Mouse (Mus musculus): Measurements from ENCODE around the gene Mcam. TPM values are rescaled to one million over a fixed set of nuclear protein-coding genes. Genes with fewer than 3 reads are reported as not detected.
A peak's percentile ranks its signal among the peaks of the same experiment; 100 is the strongest.
"Not testable (repeated sequence)": the region's sequence is repeated elsewhere in the genome, so short reads cannot be mapped to it uniquely, and the experiment has no call there.

Mcam gene
- polyA plus RNA-seq, 1 experiment from 2014 or later = 4.4 TPM

DNA sequence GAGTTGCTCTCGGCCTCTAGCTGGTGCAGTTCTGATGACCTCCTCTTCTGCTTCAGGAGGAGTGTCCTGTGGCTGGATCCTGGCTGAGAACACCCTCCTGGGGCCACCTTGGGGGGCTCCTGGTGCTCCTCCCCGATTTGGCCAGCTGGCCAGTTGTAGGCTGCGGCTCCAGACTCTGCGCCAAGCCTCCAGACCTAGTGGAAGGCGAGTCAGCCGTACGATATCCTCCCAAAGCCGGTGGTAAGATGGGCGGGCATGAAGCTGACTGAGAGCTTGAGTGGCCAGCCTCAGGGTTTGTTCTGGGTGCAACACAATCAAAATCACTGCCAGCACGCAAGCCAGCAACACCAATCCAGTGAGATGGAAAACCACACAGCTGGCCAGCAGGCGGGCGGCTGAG, 22.4 kb upstream of the Mcam start:
- Histone ChIP-seq H3K4me3 (replicated peaks) (peak overlapping the region; percentile 74), H3K36me3 (replicated peaks) (peaks cover 35% of the 10 kb centered on the region), H3K4me2 (peak overlapping the region; percentile 69), H3K4me1 (replicated peaks) (peaks cover 55% of the 10 kb centered on the region)
- H3K9ac ChIP-seq; H3K27ac ChIP-seq (replicated peaks); H3K9me3 ChIP-seq (replicated peaks); ATAC-seq (ENCODE audit: insufficient read depth); H3K27me3 ChIP-seq: not testable (repeated sequence)
- 77% methylated on average over 10 of the region's 12 CpGs for WGBS (ENCODE audit: insufficient replicate concordance)

DNA sequence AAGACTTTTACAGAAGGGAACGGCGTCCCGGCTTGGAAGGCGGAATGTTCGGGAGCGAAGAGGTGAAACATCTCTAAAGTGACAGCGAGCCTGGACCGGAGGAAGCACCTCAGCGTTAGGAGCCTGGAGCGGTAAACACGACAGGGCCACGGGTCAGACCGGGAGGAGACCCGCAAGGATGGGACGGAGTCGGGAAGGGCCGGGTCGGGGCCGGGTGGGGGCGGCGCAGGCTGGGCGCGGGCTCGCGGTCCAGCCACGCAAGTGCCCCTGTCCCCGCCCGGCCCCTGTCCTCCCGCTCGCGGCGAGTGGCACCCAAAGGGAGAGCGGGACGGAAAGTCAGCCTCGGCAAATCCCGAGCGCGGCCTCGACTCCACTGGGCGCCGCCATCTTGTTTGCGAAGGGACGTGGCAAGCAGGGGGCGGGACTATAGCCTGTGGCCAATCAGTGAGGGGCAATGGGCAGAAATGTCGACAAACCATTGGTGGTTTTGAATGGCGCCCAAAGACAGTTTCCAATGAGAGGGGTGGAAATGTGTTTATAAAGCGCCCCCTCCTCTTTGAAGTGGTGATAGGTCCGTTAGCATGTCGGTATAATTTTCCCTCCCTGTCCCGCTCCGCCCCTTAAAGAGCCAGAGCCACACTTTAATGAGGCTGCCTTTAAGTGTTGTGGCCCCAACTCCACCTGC, 21.0 kb upstream of the Mcam start, which contains the start of the genes Gm49380 and Rnf26:
Gene Gm49380 (minus strand): TSS at position 396 of the 685 bp plus-strand sequence.
Gene Rnf26 (minus strand): TSS at position 413 of the 685 bp plus-strand sequence.
- 1% methylated on average over 51 of the region's 51 CpGs for WGBS (ENCODE audit: insufficient replicate concordance)
- Histone ChIP-seq H3K27ac (replicated peaks) (peak within 1 kb of the TSS; percentile 81), H3K27me3 (no peaks in the 10 kb centered on the region), H3K9me3 (replicated peaks) (no peaks in the 10 kb centered on the region), H3K36me3 (replicated peaks) (peaks cover 23% of the 10 kb centered on the region), H3K9ac (peak within 1 kb of the TSS; percentile 90), H3K4me1 (replicated peaks) (peaks cover 43% of the 10 kb centered on the region), H3K4me3 (replicated peaks) (peak within 1 kb of the TSS; percentile 74), H3K4me2 (peak within 1 kb of the TSS; percentile 70)
- ATAC-seq (ENCODE audit: insufficient read depth) = peak; percentile 92

DNA sequence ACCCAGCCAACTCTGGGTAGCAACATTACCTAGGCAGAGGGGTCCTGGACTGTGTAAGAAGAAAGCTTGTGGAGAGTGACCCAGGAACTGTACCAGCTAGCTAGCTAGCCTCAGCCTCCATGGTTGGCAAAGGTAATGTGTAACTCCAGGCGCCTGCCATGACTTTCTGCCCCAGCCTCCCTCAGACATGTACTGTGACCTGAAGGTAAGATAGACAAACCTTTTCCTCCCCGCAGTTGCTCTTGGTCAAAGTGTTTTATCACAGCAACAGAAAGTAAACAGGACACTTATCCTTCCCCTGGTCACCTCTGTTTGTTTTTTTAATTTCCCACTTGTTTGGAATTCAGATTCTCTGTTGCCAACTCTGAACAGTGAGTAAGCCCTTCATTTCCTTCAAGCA, 19.8 kb upstream of the Mcam start:
- Histone ChIP-seq H3K4me1 (replicated peaks) (peaks cover 31% of the 10 kb centered on the region), H3K27me3 (no peaks in the 10 kb centered on the region), H3K9ac (no peak overlapping the region), H3K4me2 (peak overlapping the region; percentile 70; the same call in 1 of the 2 replicates), H3K4me3 (replicated peaks) (no peak overlapping the region), H3K27ac (replicated peaks) (peak overlapping the region; percentile 55; the same call in 1 of the 2 replicates), H3K36me3 (replicated peaks) (peaks cover 12% of the 10 kb centered on the region), H3K9me3 (replicated peaks) (no peaks in the 10 kb centered on the region)
- no peak for ATAC-seq (ENCODE audit: insufficient read depth)
- WGBS (ENCODE audit: insufficient replicate concordance) = 62% methylated on average over 2 of the region's 2 CpGs

DNA sequence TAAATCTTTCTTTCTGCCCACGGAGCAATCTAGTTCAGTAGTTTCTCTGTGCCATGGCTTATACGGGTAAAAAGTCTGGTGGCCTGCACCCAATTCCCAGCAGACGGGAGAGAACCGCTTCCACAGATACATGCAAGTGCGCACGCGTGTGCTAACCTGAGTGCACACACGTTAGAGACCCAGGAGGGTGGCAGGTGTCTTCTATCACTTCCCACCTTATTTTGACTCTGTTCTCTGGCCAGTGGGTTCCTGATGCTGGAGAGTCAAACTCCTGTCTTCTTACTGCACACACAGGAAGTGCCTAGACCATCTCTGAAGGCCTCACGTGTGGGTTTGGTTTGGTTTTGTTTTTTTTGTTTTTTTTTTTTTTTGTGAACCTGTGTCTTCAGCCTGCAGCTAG, 18.7 kb upstream of the Mcam start:
- no peak overlapping the region for H3K4me3 ChIP-seq (replicated peaks)
- no peaks in the 10 kb centered on the region for H3K9me3 ChIP-seq (replicated peaks)
- H3K4me2 ChIP-seq = no peak overlapping the region
- H3K9ac ChIP-seq = no peak overlapping the region
- H3K27me3 ChIP-seq = no peaks in the 10 kb centered on the region
- H3K27ac ChIP-seq (replicated peaks) = no peak overlapping the region
- peaks cover under 1% of the 10 kb centered on the region; the same call in 1 of the 2 replicates for H3K36me3 ChIP-seq (replicated peaks)
- ATAC-seq (ENCODE audit: insufficient read depth) = no peak
- WGBS (ENCODE audit: insufficient replicate concordance) = 77% methylated on average over 9 of the region's 9 CpGs
- H3K4me1 ChIP-seq (replicated peaks) = peaks cover 20% of the 10 kb centered on the region

DNA sequence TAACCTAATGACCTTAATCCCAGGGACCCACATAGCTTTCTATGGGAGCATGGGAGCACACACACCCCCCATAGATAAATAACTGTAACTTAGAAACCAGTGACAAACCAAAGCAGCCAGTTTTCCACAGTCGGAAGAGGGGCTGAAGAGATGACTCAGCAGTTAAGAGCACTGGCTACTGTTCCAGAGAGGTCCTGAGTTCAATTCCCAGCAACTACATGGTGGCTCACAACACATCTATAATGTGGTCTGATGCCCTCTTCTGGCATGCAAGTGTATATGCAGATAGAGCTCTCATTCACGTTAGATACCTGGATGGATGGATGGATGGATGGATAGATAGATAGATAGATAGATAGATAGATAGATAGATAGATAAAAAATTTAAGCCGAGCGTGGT, 18.1 kb upstream of the Mcam start:
- no peak overlapping the region for H3K4me3 ChIP-seq (replicated peaks)
- H3K27ac ChIP-seq (replicated peaks) = no peak overlapping the region
- no peak overlapping the region for H3K4me2 ChIP-seq
- peaks cover 16% of the 10 kb centered on the region for H3K4me1 ChIP-seq (replicated peaks)
- H3K9ac ChIP-seq = no peak overlapping the region
- H3K9me3 ChIP-seq (replicated peaks) = no peaks in the 10 kb centered on the region
- 66% methylated on average over 4 of the region's 4 CpGs for WGBS (ENCODE audit: insufficient replicate concordance)
- H3K27me3 ChIP-seq = no peaks in the 10 kb centered on the region
- ATAC-seq (ENCODE audit: insufficient read depth) = no peak
- no peaks in the 10 kb centered on the region for H3K36me3 ChIP-seq (replicated peaks)

- peaks cover 9% of the 10 kb centered on the region for H3K4me1 ChIP-seq (replicated peaks)
- no peak overlapping the region for H3K4me2 ChIP-seq
- H3K9me3 ChIP-seq (replicated peaks) = no peaks in the 10 kb centered on the region
- no peaks in the 10 kb centered on the region for H3K36me3 ChIP-seq (replicated peaks)
- WGBS (ENCODE audit: insufficient replicate concordance) = 38% methylated on average over 5 of the region's 5 CpGs
- H3K4me3 ChIP-seq (replicated peaks) = no peak overlapping the region
- ATAC-seq (ENCODE audit: insufficient read depth) = no peak
- H3K27ac ChIP-seq (replicated peaks) = no peak overlapping the region
- H3K27me3 ChIP-seq = no peaks in the 10 kb centered on the region
- H3K9ac ChIP-seq = no peak overlapping the region
Observed at GRCm38 (mm10) chr9:44119011-44119410, 15.3 kb upstream of the Mcam start.

- no peak overlapping the region for H3K4me2 ChIP-seq
- 64% methylated on average over 8 of the region's 8 CpGs for WGBS (ENCODE audit: insufficient replicate concordance)
- no peak overlapping the region for H3K4me3 ChIP-seq (replicated peaks)
- no peaks in the 10 kb centered on the region for H3K27me3 ChIP-seq
- H3K9me3 ChIP-seq (replicated peaks) = no peaks in the 10 kb centered on the region
- no peaks in the 10 kb centered on the region for H3K36me3 ChIP-seq (replicated peaks)
- no peak for ATAC-seq (ENCODE audit: insufficient read depth)
- no peak overlapping the region for H3K27ac ChIP-seq (replicated peaks)
- H3K9ac ChIP-seq = no peak overlapping the region
- H3K4me1 ChIP-seq (replicated peaks) = no peaks in the 10 kb centered on the region
Observed at GRCm38 (mm10) chr9:44119948-44120465, 14.3 kb upstream of the Mcam start.

DNA sequence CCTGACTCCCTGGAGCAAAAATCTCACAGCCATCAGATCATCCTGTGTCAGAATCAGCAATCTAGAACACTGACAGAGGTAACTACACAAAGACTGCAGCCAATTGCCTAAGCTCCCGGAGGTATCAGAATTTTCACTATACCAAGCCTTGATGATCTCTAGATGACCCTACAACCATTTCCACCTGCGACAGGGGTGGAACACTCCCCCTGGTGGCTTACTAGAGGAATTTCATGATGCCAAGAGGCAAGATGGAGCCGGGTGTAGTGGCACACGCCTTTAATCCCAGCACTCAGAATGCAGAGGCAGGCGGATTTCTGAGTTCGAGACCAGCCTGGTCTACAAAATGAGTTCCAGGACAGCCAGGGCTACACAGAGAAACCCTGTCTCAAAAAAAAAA, 10.0 kb upstream of the Mcam start:
- 64% methylated on average over 6 of the region's 6 CpGs for WGBS (ENCODE audit: insufficient replicate concordance)
- Histone ChIP-seq H3K36me3 (replicated peaks) (no peaks in the 10 kb centered on the region), H3K27ac (replicated peaks) (no peak overlapping the region), H3K9ac (no peak overlapping the region), H3K4me3 (replicated peaks) (no peak overlapping the region), H3K9me3 (replicated peaks) (no peaks in the 10 kb centered on the region), H3K4me1 (replicated peaks) (peaks cover 13% of the 10 kb centered on the region), H3K27me3 (peaks cover 16% of the 10 kb centered on the region), H3K4me2 (no peak overlapping the region)
- no peak for ATAC-seq (ENCODE audit: insufficient read depth)

DNA sequence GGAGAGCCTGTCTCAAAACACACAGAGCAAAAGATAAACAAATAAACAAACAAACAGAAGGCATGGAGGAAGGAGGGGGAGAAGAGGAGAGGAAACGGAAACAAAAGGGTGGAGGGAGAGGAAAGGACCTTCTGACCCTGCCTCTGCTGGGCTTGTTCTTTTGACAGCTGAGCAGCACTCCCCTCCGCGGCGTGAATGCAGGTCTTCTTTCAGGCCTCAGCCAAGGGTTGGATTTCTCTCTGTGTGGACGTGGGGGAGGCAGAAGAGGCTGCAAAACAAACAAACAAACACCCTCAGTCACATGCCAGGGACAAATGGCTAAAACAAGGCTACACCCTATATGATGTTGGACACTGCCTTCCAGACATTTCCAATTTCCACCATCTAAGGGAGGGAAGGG, 9.2 kb upstream of the Mcam start:
- H3K9me3 ChIP-seq (replicated peaks) = no peaks in the 10 kb centered on the region
- H3K36me3 ChIP-seq (replicated peaks) = no peaks in the 10 kb centered on the region
- no peak overlapping the region for H3K4me2 ChIP-seq
- no peak overlapping the region for H3K4me3 ChIP-seq (replicated peaks)
- no peak overlapping the region for H3K9ac ChIP-seq
- H3K27ac ChIP-seq (replicated peaks) = no peak overlapping the region
- H3K4me1 ChIP-seq (replicated peaks) = peaks cover 19% of the 10 kb centered on the region
- no peak for ATAC-seq (ENCODE audit: insufficient read depth)
- peaks cover 23% of the 10 kb centered on the region for H3K27me3 ChIP-seq
- WGBS (ENCODE audit: insufficient replicate concordance) = 62% methylated on average over 5 of the region's 5 CpGs

GRCm38 (mm10) chr9:44125546-44126428, 8.5 kb upstream of the Mcam start:
- no peaks in the 10 kb centered on the region for H3K9me3 ChIP-seq (replicated peaks)
- H3K4me3 ChIP-seq (replicated peaks) = no peak overlapping the region
- H3K9ac ChIP-seq = no peak overlapping the region
- no peak overlapping the region for H3K27ac ChIP-seq (replicated peaks)
- peaks cover 25% of the 10 kb centered on the region for H3K4me1 ChIP-seq (replicated peaks)
- H3K27me3 ChIP-seq = peaks cover 31% of the 10 kb centered on the region
- WGBS (ENCODE audit: insufficient replicate concordance) = 29% methylated on average over 18 of the region's 18 CpGs
- peak overlapping the region; percentile 43 for H3K4me2 ChIP-seq
- no peak for ATAC-seq (ENCODE audit: insufficient read depth)
- no peaks in the 10 kb centered on the region for H3K36me3 ChIP-seq (replicated peaks)

- Histone ChIP-seq H3K9me3 (replicated peaks) (no peaks in the 10 kb centered on the region), H3K36me3 (replicated peaks) (no peaks in the 10 kb centered on the region), H3K4me2 (no peak overlapping the region), H3K27me3 (peaks cover 40% of the 10 kb centered on the region), H3K27ac (replicated peaks) (no peak overlapping the region), H3K9ac (no peak overlapping the region), H3K4me3 (replicated peaks) (no peak overlapping the region), H3K4me1 (replicated peaks) (peaks cover 25% of the 10 kb centered on the region)
- WGBS (ENCODE audit: insufficient replicate concordance) = 50% methylated on average over 3 of the region's 3 CpGs
- ATAC-seq (ENCODE audit: insufficient read depth) = no peak
Observed at GRCm38 (mm10) chr9:44126746-44127145, 7.5 kb upstream of the Mcam start.
